Mouse (Mus musculus): ENCODE measurements around the gene Renbp. TPM values are rescaled to one million over a fixed set of nuclear protein-coding genes. Genes with fewer than 3 reads are reported as not detected.

Gene Renbp
- polyA plus RNA-seq, 1 experiment from 2014 or later: 23.3 TPM

- Histone ChIP-seq H3K27ac (replicated peaks) (peak overlapping the region; percentile 73), H3K9me3 (replicated peaks) (no peaks in the 10 kb centered on the region), H3K4me3 (peak overlapping the region; percentile 41), H3K4me1 (peaks cover 10% of the 10 kb centered on the region), H3K27me3 (ENCODE audit: low read depth, poor library complexity, severe bottlenecking) (peaks cover 7% of the 10 kb centered on the region), H3K36me3 (peaks cover 35% of the 10 kb centered on the region)
- WGBS: 31% methylated on average over 31 of the region's 31 CpGs
- peak; percentile 89 for DNase-seq (ENCODE audit: low spot score)
Observed at GRCm38 (mm10) chrX:73914827-73915703, 15.6 kb downstream of the Renbp start.

- no peak overlapping the region for H3K27ac ChIP-seq (replicated peaks)
- 90% methylated on average over 2 of the region's 2 CpGs for WGBS
- DNase-seq (ENCODE audit: low spot score): no peak
Observed at GRCm38 (mm10) chrX:73911588-73911987, 19.1 kb downstream of the Renbp start.

GRCm38 (mm10) chrX:73911156-73911555 is 19.5 kb downstream of the Renbp start:
- DNase-seq (ENCODE audit: low spot score): peak; percentile 16
- Histone ChIP-seq H3K4me1 (peaks cover 10% of the 10 kb centered on the region), H3K27me3 (ENCODE audit: low read depth, poor library complexity, severe bottlenecking) (peaks cover 7% of the 10 kb centered on the region), H3K9me3 (replicated peaks) (no peaks in the 10 kb centered on the region), H3K36me3 (no peaks in the 10 kb centered on the region), H3K27ac (replicated peaks) (no peak overlapping the region; the same call in 1 of the 2 replicates), H3K4me3 (peak overlapping the region; percentile 40)
- WGBS: 10% methylated on average over 26 of the region's 26 CpGs

More at GRCm38 (mm10) chrX:73911588-73911987, 19.1 kb downstream of the Renbp start:
- H3K9me3 ChIP-seq (replicated peaks): no peaks in the 10 kb centered on the region
- H3K27me3 ChIP-seq (ENCODE audit: low read depth, poor library complexity, severe bottlenecking): peaks cover 7% of the 10 kb centered on the region
- H3K4me1 ChIP-seq: peaks cover 10% of the 10 kb centered on the region
- H3K36me3 ChIP-seq: peaks cover under 1% of the 10 kb centered on the region; the same call in 1 of the 2 replicates
- no peak overlapping the region for H3K4me3 ChIP-seq

- Histone ChIP-seq H3K4me3 (no peak overlapping the region), H3K9me3 (replicated peaks) (no peaks in the 10 kb centered on the region), H3K27me3 (ENCODE audit: low read depth, poor library complexity, severe bottlenecking) (peaks cover 7% of the 10 kb centered on the region), H3K4me1 (peaks cover 8% of the 10 kb centered on the region), H3K27ac (replicated peaks) (no peak overlapping the region), H3K36me3 (no peaks in the 10 kb centered on the region)
- no peak for DNase-seq (ENCODE audit: low spot score)
Observed at GRCm38 (mm10) chrX:73910451-73910850, 20.2 kb downstream of the Renbp start.

GRCm38 (mm10) chrX:73910049-73910448 is 20.6 kb downstream of the Renbp start:
- no peak overlapping the region for H3K27ac ChIP-seq (replicated peaks)

GRCm38 (mm10) chrX:73897959-73898358 is 32.7 kb downstream of the Renbp start:
- Histone ChIP-seq H3K27ac (replicated peaks) (no peak overlapping the region), H3K4me1 (no peaks in the 10 kb centered on the region), H3K9me3 (replicated peaks) (no peaks in the 10 kb centered on the region), H3K4me3 (no peak overlapping the region), H3K27me3 (ENCODE audit: low read depth, poor library complexity, severe bottlenecking) (no peaks in the 10 kb centered on the region; the same call in 1 of the 2 replicates), H3K36me3 (no peaks in the 10 kb centered on the region)
- no peak for DNase-seq (ENCODE audit: low spot score)
- 81% methylated on average over 3 of the region's 3 CpGs for WGBS

More at GRCm38 (mm10) chrX:73910049-73910448, 20.6 kb downstream of the Renbp start:
- H3K27me3 ChIP-seq (ENCODE audit: low read depth, poor library complexity, severe bottlenecking): peaks cover 7% of the 10 kb centered on the region
- no peaks in the 10 kb centered on the region for H3K9me3 ChIP-seq (replicated peaks)
- no peak overlapping the region for H3K4me3 ChIP-seq
- no peak for DNase-seq (ENCODE audit: low spot score)
- no peaks in the 10 kb centered on the region for H3K36me3 ChIP-seq
- peaks cover 6% of the 10 kb centered on the region for H3K4me1 ChIP-seq
- WGBS: 83% methylated on average over 1 of the region's 1 CpGs

- Histone ChIP-seq H3K27me3 (ENCODE audit: low read depth, poor library complexity, severe bottlenecking) (no peaks in the 10 kb centered on the region; the same call in 1 of the 2 replicates), H3K27ac (replicated peaks) (no peak within 1 kb of the TSS), H3K4me1 (no peaks in the 10 kb centered on the region), H3K9me3 (replicated peaks) (no peaks in the 10 kb centered on the region), H3K36me3 (no peaks in the 10 kb centered on the region), H3K4me3 (no peak within 1 kb of the TSS)
- 15% methylated on average over 2 of the region's 2 CpGs for WGBS
- peak; percentile 31 for DNase-seq (ENCODE audit: low spot score)
Observed at GRCm38 (mm10) chrX:73895719-73896118, 34.9 kb downstream of the Renbp start, which contains the start of gene L1cam. Gene L1cam (minus strand): TSS chrX:73896105.

GRCm38 (mm10) chrX:73892833-73893232 is 37.8 kb downstream of the Renbp start:
- Histone ChIP-seq H3K9me3 (replicated peaks) (no peaks in the 10 kb centered on the region), H3K27me3 (ENCODE audit: low read depth, poor library complexity, severe bottlenecking) (no peaks in the 10 kb centered on the region; the same call in 1 of the 2 replicates), H3K4me3 (no peak overlapping the region), H3K27ac (replicated peaks) (no peak overlapping the region), H3K4me1 (no peaks in the 10 kb centered on the region), H3K36me3 (no peaks in the 10 kb centered on the region)
- 87% methylated on average over 14 of the region's 14 CpGs for WGBS
- no peak for DNase-seq (ENCODE audit: low spot score)

- H3K36me3 ChIP-seq: no peaks in the 10 kb centered on the region
- H3K4me3 ChIP-seq: no peak within 1 kb of the TSS
- H3K9me3 ChIP-seq (replicated peaks): no peaks in the 10 kb centered on the region
- H3K27ac ChIP-seq (replicated peaks): no peak within 1 kb of the TSS
- 81% methylated on average over 6 of the region's 6 CpGs for WGBS
- no peak for DNase-seq (ENCODE audit: low spot score)
- H3K4me1 ChIP-seq: no peaks in the 10 kb centered on the region
- no peaks in the 10 kb centered on the region; the same call in 1 of the 2 replicates for H3K27me3 ChIP-seq (ENCODE audit: low read depth, poor library complexity, severe bottlenecking)
Observed at GRCm38 (mm10) chrX:73891551-73892152, 39.0 kb downstream of the Renbp start, which contains the start of gene Avpr2. Gene Avpr2 (plus strand): TSS chrX:73892102.

GRCm38 (mm10) chrX:73881463-73881862 is 49.2 kb downstream of the Renbp start:
- 16% methylated on average over 6 of the region's 6 CpGs for WGBS
- Histone ChIP-seq H3K27ac (replicated peaks) (peak overlapping the region; percentile 63; the same call in 1 of the 2 replicates), H3K4me3 (peak overlapping the region; percentile 56), H3K9me3 (replicated peaks) (no peaks in the 10 kb centered on the region), H3K4me1 (peaks cover 17% of the 10 kb centered on the region), H3K27me3 (ENCODE audit: low read depth, poor library complexity, severe bottlenecking) (peaks cover 34% of the 10 kb centered on the region), H3K36me3 (no peaks in the 10 kb centered on the region)
- DNase-seq (ENCODE audit: low spot score): peak; percentile 34

- 14% methylated on average over 16 of the region's 16 CpGs for WGBS
- H3K27ac ChIP-seq (replicated peaks): peak overlapping the region; percentile 63
Observed at GRCm38 (mm10) chrX:73881036-73881427, 49.6 kb downstream of the Renbp start.

GRCm38 (mm10) chrX:73880194-73881035 is 50.2 kb downstream of the Renbp start:
- Histone ChIP-seq H3K36me3 (no peaks in the 10 kb centered on the region), H3K9me3 (replicated peaks) (no peaks in the 10 kb centered on the region), H3K27ac (replicated peaks) (peak overlapping the region; percentile 63), H3K4me3 (peak overlapping the region; percentile 56), H3K4me1 (peaks cover 17% of the 10 kb centered on the region), H3K27me3 (ENCODE audit: low read depth, poor library complexity, severe bottlenecking) (peaks cover 40% of the 10 kb centered on the region)
- peak; percentile 39 for DNase-seq (ENCODE audit: low spot score)
- 19% methylated on average over 36 of the region's 48 CpGs for WGBS

More at GRCm38 (mm10) chrX:73881036-73881427, 49.6 kb downstream of the Renbp start:
- Histone ChIP-seq H3K9me3 (replicated peaks) (no peaks in the 10 kb centered on the region), H3K4me1 (peaks cover 17% of the 10 kb centered on the region), H3K36me3 (no peaks in the 10 kb centered on the region), H3K27me3 (ENCODE audit: low read depth, poor library complexity, severe bottlenecking) (peaks cover 34% of the 10 kb centered on the region), H3K4me3 (peak overlapping the region; percentile 56)
- DNase-seq (ENCODE audit: low spot score): peak; percentile 15
